Comparison of ENCODE assay signal across 10 mouse cellular contexts in the genomic region with DNA sequence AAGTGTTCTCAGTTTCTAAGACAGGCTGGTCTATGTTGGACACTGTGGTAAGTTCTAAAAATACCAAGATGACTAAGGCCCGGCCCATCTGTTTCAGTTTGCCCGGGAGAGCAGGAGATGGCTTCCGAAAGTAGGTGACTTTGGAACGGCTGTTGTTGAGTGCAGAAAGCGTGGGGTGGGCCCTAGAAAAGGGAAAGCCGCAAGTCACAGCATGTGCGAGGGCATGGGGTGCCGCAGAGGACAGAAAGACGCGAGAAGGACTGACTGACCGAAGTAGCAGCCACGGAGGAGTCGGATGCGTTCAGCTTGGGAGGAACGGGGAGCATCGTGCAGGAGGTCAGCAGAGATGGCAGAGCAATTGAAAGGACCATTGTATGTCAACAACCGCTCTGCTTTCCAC. TPM values are rescaled to one million over a fixed set of nuclear protein-coding genes. Genes with fewer than 3 reads are reported as not detected.
DNase-seq lines count a peak whose midpoint lies in the region; ATAC-seq and TF ChIP-seq lines count a peak whose summit lies in the region.
"Had no signal": no experiment of that assay in that cellular context is flagged by ENCODE, and none has a peak within 500 bp of the region (broad histone marks: within the 10 kb centered on the region; RNA-seq: fewer than 3 reads in every experiment).

No protein-coding gene starts in this region.

- DNase-seq in 416B (ENCODE audit: low read depth) = peak; percentile 41
- peak; percentile 90 to 94 for DNase-seq in cerebellum, adult 2 months
- DNase-seq in heart, adult 9 months (ENCODE audit: low spot score in 2 of 2) = peak; percentile 19 to 49
- DNase-seq in layer of hippocampus, postnatal 14 days (ENCODE audit: low spot score in 2 of 2) = peak; percentile 54 to 65
- DNase-seq in adrenal gland, adult (ENCODE audit: inconsistent age in 2 of 2, low spot score in 1 of 2) = no peak
- DNase-seq in forebrain, embryonic 11.5 days (ENCODE audit: low spot score) = no peak
- DNase-seq in lung, postnatal 25 days (ENCODE audit: low spot score) = no peak

- H3K4me2 ChIP-seq in forebrain, embryonic 11.5 days (ENCODE audit: low read depth, low read length, severe bottlenecking) = no peak overlapping the region
- no peak overlapping the region for H3K4me2 ChIP-seq in forebrain, embryonic 15.5 days (replicated peaks)

- H3K27ac ChIP-seq in cerebellum, adult 2 months (ENCODE audit: insufficient read depth, low read length) = peak overlapping the region; percentile 91
- H3K27ac ChIP-seq in forebrain, embryonic 11.5 days (ENCODE audit: low read depth, low read length) = no peak overlapping the region
- H3K27ac ChIP-seq in forebrain, embryonic 15.5 days (replicated peaks) = no peak overlapping the region
- H3K27ac ChIP-seq: liver, embryonic 14.5 days had no signal

- no peak for TF ChIP-seq CTCF in cerebellum, adult 2 months (IDR thresholded peaks at IDR 0.05; ENCODE audit: borderline replicate concordance, insufficient read depth, low read depth, low read length)

- H3K9me3 ChIP-seq in forebrain, embryonic 11.5 days (ENCODE audit: control insufficient read depth, low read length) = no peaks in the 10 kb centered on the region
- no peaks in the 10 kb centered on the region for H3K9me3 ChIP-seq in forebrain, embryonic 15.5 days

- H3K4me3 ChIP-seq in cerebellum, adult 2 months (replicated peaks; ENCODE audit: insufficient read depth, low read depth, low read length) = peak overlapping the region; percentile 57
- no peak overlapping the region for H3K4me3 ChIP-seq in forebrain, embryonic 11.5 days (ENCODE audit: low read depth, low read length)
- H3K4me3 ChIP-seq in forebrain, embryonic 15.5 days = no peak overlapping the region

- no peaks in the 10 kb centered on the region; the same call in 1 of the 2 replicates for H3K36me3 ChIP-seq in forebrain, embryonic 11.5 days (ENCODE audit: control insufficient read depth, insufficient read depth, low read length)
- peaks cover 14% of the 10 kb centered on the region for H3K36me3 ChIP-seq in forebrain, embryonic 15.5 days

- ATAC-seq in forebrain, embryonic 11.5 days (replicated peaks; ENCODE audit: low FRiP score) = no peak
- ATAC-seq in forebrain, embryonic 15.5 days (replicated peaks) = no peak
- ATAC-seq: intestine, embryonic 16.5 days had no signal

- WGBS in cerebellum, adult 2 months = 5% methylated on average over 17 of the region's 17 CpGs
- WGBS in forebrain, embryonic 11.5 days = 85% methylated on average over 17 of the region's 17 CpGs
- WGBS in forebrain, embryonic 15.5 days = 84% methylated on average over 17 of the region's 17 CpGs

- peaks cover 13% of the 10 kb centered on the region; the same call in 1 of the 2 replicates for H3K4me1 ChIP-seq in cerebellum, adult 2 months (ENCODE audit: control insufficient read depth, insufficient read depth, low read length)
- no peaks in the 10 kb centered on the region for H3K4me1 ChIP-seq in forebrain, embryonic 11.5 days (replicated peaks; ENCODE audit: control insufficient read depth, insufficient read depth, low read length)
- H3K4me1 ChIP-seq in forebrain, embryonic 15.5 days = no peaks in the 10 kb centered on the region

- no peaks in the 10 kb centered on the region for H3K27me3 ChIP-seq in cerebellum, adult 2 months (ENCODE audit: control insufficient read depth, insufficient read depth, low read length)
- H3K27me3 ChIP-seq in forebrain, embryonic 11.5 days (ENCODE audit: control insufficient read depth, insufficient read depth, low read length) = no peaks in the 10 kb centered on the region
- no peaks in the 10 kb centered on the region for H3K27me3 ChIP-seq in forebrain, embryonic 15.5 days

- no peak overlapping the region for H3K9ac ChIP-seq in forebrain, embryonic 11.5 days (ENCODE audit: low read length)
- no peak overlapping the region for H3K9ac ChIP-seq in forebrain, embryonic 15.5 days (replicated peaks)
- H3K9ac ChIP-seq: liver, embryonic 14.5 days had no signal

- peak; percentile 54; the same call in 1 of the 2 replicates for TF ChIP-seq POLR2A in cerebellum, adult 2 months (IDR thresholded peaks at IDR 0.05; ENCODE audit: borderline replicate concordance, insufficient read depth, low read length)

RNA-seq across cellular contexts. Expression of a gene that starts 12.4 kb away (rescaled TPM):
- 23.0 and 27.2 TPM in 2 replicates for polyA plus RNA-seq in cerebellum, adult 2 months (2012; rRNA removed)
- 10 to 100 TPM; 35.3 to 38.9 TPM for total RNA-seq in layer of hippocampus, postnatal 14 days (2021)
- polyA plus RNA-seq in forebrain, embryonic 11.5 days (2014; fragmentation: Nextera tagmentation; extraction: Ambion mirVana) = 87.2 and 99.4 TPM in 2 replicates
- 61.2 and 63.2 TPM in 2 replicates for polyA plus RNA-seq in forebrain, embryonic 15.5 days (2015; fragmentation: Nextera tagmentation; extraction: Ambion mirVana)

RNA-seq across cellular contexts. Expression of a gene that starts 34.6 kb away (rescaled TPM):
- polyA plus RNA-seq in cerebellum, adult 2 months (2012; rRNA removed) = 123 and 127 TPM in 2 replicates
- 10 to 100 TPM; 56.2 to 62.6 TPM for total RNA-seq in layer of hippocampus, postnatal 14 days (2021)
- polyA plus RNA-seq in forebrain, embryonic 11.5 days (2014; fragmentation: Nextera tagmentation; extraction: Ambion mirVana) = 139 and 150 TPM in 2 replicates
- 173 and 175 TPM in 2 replicates for polyA plus RNA-seq in forebrain, embryonic 15.5 days (2015; fragmentation: Nextera tagmentation; extraction: Ambion mirVana)

Comparison
In these comparisons a context has a peak if more than half of its experiments do, and no peak if none do; other contexts are left out.
1. DNase-seq: peak in 416B (single experiment), cerebellum, adult 2 months (2 of 2), heart, adult 9 months (2 of 2) and layer of hippocampus, postnatal 14 days (2 of 2); none in adrenal gland, adult (0 of 2), forebrain, embryonic 11.5 days (single experiment) and lung, postnatal 25 days (single experiment).